Mouse (Mus musculus) midbrain, embryonic 14.5 days (tissue): ENCODE results near the gene Ctcfl. TPM values are rescaled to one million over a fixed set of nuclear protein-coding genes. Genes with fewer than 3 reads are reported as not detected.

ENCODE experiments used
- ATAC-seq: fragments of 200-750 bp; cut with Nextera tagmentation; 2 replicates; pipeline ENCODE4 v1.8.0; 2017; ENCODE audit warnings: moderate number of reproducible peaks, moderate library complexity; ENCODE audit not compliant: low FRiP score, low TSS enrichment
- DNase-seq: peaks from one replicate; pipeline ENCODE4 v3.0.0-alpha.2; 2015
- H3K27ac ChIP-seq: fragments of 300-500 bp; sonication (generic); replicated peaks from 2 replicates; pipeline ENCODE4 v1.5.1; 2014; ENCODE audit warnings: mild to moderate bottlenecking, low read depth, low read length, moderate library complexity
- H3K27me3 ChIP-seq: fragments of 300-500 bp; sonication (generic); 2 replicates; pipeline ENCODE4 v1.6.1; 2014; ENCODE audit warnings: low read length, control low read depth, mixed read lengths; ENCODE audit not compliant: control insufficient read depth, insufficient read depth
- H3K36me3 ChIP-seq: fragments of 300-500 bp; sonication (generic); 2 replicates; pipeline ENCODE4 v1.6.1; 2014; ENCODE audit warnings: low read length, control low read depth; ENCODE audit not compliant: control insufficient read depth, insufficient read depth
- H3K4me1 ChIP-seq: fragments of 300-500 bp; sonication (generic); 2 replicates; pipeline ENCODE4 v1.6.1; 2014; ENCODE audit warnings: mild to moderate bottlenecking, antibody characterized with exemption, low read length, control low read depth; ENCODE audit not compliant: control insufficient read depth, insufficient read depth
- H3K4me2 ChIP-seq: fragments of 300-500 bp; sonication (generic); 2 replicates; pipeline ENCODE4 v1.6.1; 2014; ENCODE audit warnings: mild to moderate bottlenecking, low read length, moderate library complexity
- H3K4me3 ChIP-seq: fragments of 300-500 bp; sonication (generic); replicated peaks from 2 replicates; pipeline ENCODE4 v1.5.1; 2014; ENCODE audit warnings: low read depth, low read length
- H3K9ac ChIP-seq: fragments of 300-500 bp; sonication (generic); replicated peaks from 2 replicates; pipeline ENCODE4 v1.6.1; 2014; ENCODE audit warnings: mild to moderate bottlenecking, low read length, moderate library complexity
- H3K9me3 ChIP-seq: fragments of 300-500 bp; sonication (generic); 2 replicates; pipeline ENCODE4 v1.6.1; 2016; ENCODE audit warnings: low read length, control low read depth, mixed read lengths; ENCODE audit not compliant: control insufficient read depth
- WGBS: fragments of 180-500 bp; shearing (Covaris S2); extraction: QIAGEN DNeasy Blood & Tissue Kit; methylation state at CpG from one replicate; pipeline ENCODE4 v1.1.7; 2014; 5-methylcytosine and 5-hydroxymethylcytosine counted together
- polyA plus RNA-seq: library from polyadenylated mRNA; unstranded; fragments of >200 nt; fragmentation: Nextera tagmentation; extraction: Ambion mirVana; gene quantifications from 2 replicates; pipeline ENCODE4 v1.2.1, GENCODE M21; 2014

The Ctcfl gene
- polyA plus RNA-seq, 1 experiment from 2014 or later, result not detected

GRCm38 (mm10) chr2:173061443-173062351 lies 57.6 kb downstream of the Ctcfl start:
- Histone ChIP-seq H3K36me3 (no peaks in the 10 kb centered on the region), H3K27ac (no peak overlapping the region), H3K9me3 (no peaks in the 10 kb centered on the region), H3K27me3 (no peaks in the 10 kb centered on the region), H3K4me1 (0 out of 2 replicates have a peak, but pooled peaks cover 3% of the 10 kb centered on the region), H3K4me2 (no peak overlapping the region), H3K4me3 (no peak overlapping the region), H3K9ac (no peak overlapping the region)
- WGBS, result 81% methylated on average over 15 of the region's 15 CpGs
- DNase-seq, result no peak
- ATAC-seq, result no peak

DNA sequence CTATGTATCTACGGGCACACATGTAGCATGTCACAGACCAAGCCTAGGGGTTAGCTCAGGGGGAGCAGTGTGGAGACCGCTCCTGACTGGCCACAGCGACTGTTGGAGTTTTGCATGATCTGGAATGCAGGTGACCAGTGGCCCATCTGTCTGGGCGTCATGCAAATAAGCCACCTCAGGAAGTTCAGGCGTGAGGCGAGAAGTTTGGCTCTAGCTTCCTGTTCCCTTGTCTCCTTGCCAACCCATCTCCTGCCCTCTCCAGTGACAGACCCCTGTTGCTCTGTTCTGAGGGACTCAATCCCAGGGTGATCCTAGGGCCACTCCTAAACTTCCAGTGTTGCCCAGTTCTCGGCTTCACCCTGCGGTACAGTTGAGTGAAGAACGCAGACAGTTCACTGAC lies 58.9 kb downstream of the Ctcfl start:
- DNase-seq, result no peak
- Histone ChIP-seq H3K9me3 (no peaks in the 10 kb centered on the region), H3K9ac (no peak overlapping the region), H3K27ac (no peak overlapping the region), H3K36me3 (no peaks in the 10 kb centered on the region), H3K4me1 (0 out of 2 replicates have a peak, but pooled peaks cover 3% of the 10 kb centered on the region), H3K27me3 (no peaks in the 10 kb centered on the region), H3K4me3 (no peak overlapping the region), H3K4me2 (no peak overlapping the region)
- WGBS, result 90% methylated on average over 9 of the region's 9 CpGs
- ATAC-seq, result no peak

- 30% methylated on average over 11 of the region's 11 CpGs for WGBS
- Histone ChIP-seq H3K9me3 (no peaks in the 10 kb centered on the region), H3K4me1 (0 out of 2 replicates have a peak, but pooled peaks cover 3% of the 10 kb centered on the region), H3K9ac (no peak overlapping the region), H3K27me3 (no peaks in the 10 kb centered on the region), H3K4me2 (no peak overlapping the region), H3K4me3 (no peak overlapping the region), H3K27ac (no peak overlapping the region), H3K36me3 (no peaks in the 10 kb centered on the region)
- DNase-seq (peak; percentile 54), ATAC-seq (no peak)
Measured at GRCm38 (mm10) chr2:173058263-173058662, 61.1 kb downstream of the Ctcfl start.

- H3K27me3 ChIP-seq, result no peaks in the 10 kb centered on the region
- 73% methylated on average over 10 of the region's 10 CpGs for WGBS
- no peak for ATAC-seq
Measured at GRCm38 (mm10) chr2:173057623-173058022, 61.7 kb downstream of the Ctcfl start.

DNA sequence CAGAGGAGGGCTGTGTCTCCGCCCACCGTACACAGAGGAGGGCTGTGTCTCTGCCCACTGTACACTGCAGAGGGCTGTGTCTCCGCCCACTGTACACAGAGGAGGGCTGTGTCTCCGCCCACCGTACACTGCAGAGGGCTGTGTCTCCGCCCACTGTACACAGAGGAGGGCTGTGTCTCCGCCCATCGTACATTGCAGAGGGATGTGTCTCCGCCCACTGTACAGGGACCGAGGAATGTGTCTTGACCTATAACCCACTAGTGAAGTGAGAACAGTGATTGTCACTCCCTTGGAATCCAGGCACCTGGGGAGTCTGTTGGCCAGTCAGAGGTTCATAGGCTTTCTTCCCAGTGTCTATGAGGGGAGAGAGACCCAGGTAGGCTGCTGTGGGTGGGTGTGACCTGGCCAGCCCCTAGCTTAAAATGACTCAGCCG lies 62.4 kb downstream of the Ctcfl start:
- no peak overlapping the region for H3K4me2 ChIP-seq
- H3K9ac ChIP-seq, result no peak overlapping the region
- H3K4me3 ChIP-seq, result no peak overlapping the region
- H3K36me3 ChIP-seq, result no peaks in the 10 kb centered on the region
- no peak overlapping the region for H3K27ac ChIP-seq
- 0 out of 2 replicates have a peak, but pooled peaks cover 3% of the 10 kb centered on the region for H3K4me1 ChIP-seq
- ATAC-seq (no peak), DNase-seq (no peak)
- no peaks in the 10 kb centered on the region for H3K9me3 ChIP-seq
- H3K27me3 ChIP-seq, result no peaks in the 10 kb centered on the region
- WGBS, result 87% methylated on average over 11 of the region's 11 CpGs

More at GRCm38 (mm10) chr2:173057623-173058022, 61.7 kb downstream of the Ctcfl start:
- H3K4me3 ChIP-seq, result no peak overlapping the region
- no peak overlapping the region for H3K4me2 ChIP-seq
- no peak overlapping the region for H3K27ac ChIP-seq
- H3K4me1 ChIP-seq, result 0 out of 2 replicates have a peak, but pooled peaks cover 3% of the 10 kb centered on the region
- H3K9me3 ChIP-seq, result no peaks in the 10 kb centered on the region
- no peak overlapping the region for H3K9ac ChIP-seq
- no peaks in the 10 kb centered on the region for H3K36me3 ChIP-seq
- no peak for DNase-seq

DNA sequence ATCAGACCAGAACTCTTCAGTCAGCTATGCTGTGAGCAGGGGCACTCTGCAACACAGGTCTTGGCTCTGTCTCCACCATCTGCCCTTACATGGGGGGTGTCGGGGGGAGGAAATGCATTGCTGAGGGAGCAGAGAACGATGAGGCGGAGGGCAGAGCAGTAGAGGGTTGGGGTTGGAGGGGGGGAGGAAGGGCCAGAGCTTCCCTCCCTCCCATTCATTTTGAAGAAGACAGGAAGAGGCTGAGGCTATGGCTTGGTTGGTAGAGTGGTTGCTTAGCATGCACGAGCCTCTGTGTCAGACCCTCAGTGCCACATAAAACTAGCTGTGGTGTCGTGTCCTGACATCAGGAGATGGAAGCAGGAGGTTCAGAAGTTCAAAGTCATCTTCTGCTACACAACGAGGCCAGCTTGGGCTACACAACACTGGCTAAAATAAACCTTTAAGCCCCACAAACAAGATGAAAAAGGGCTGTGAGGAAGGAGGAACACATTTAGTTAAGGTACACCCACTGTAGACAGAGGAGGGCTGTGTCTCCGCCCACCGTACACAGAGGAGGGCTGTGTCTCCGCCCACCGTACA lies 62.9 kb downstream of the Ctcfl start:
- Histone ChIP-seq H3K27ac (no peak overlapping the region), H3K4me1 (0 out of 2 replicates have a peak, but pooled peaks cover 3% of the 10 kb centered on the region), H3K9ac (no peak overlapping the region), H3K9me3 (no peaks in the 10 kb centered on the region), H3K27me3 (no peaks in the 10 kb centered on the region), H3K4me2 (no peak overlapping the region), H3K4me3 (no peak overlapping the region), H3K36me3 (no peaks in the 10 kb centered on the region)
- ATAC-seq, result no peak
- DNase-seq, result no peak
- WGBS, result 89% methylated on average over 10 of the region's 10 CpGs

- Histone ChIP-seq H3K27ac (no peak overlapping the region), H3K4me2 (no peak overlapping the region), H3K36me3 (no peaks in the 10 kb centered on the region), H3K9ac (no peak overlapping the region), H3K4me1 (0 out of 2 replicates have a peak, but pooled peaks cover 7% of the 10 kb centered on the region), H3K27me3 (no peaks in the 10 kb centered on the region), H3K4me3 (no peak overlapping the region), H3K9me3 (no peaks in the 10 kb centered on the region)
- WGBS, result 80% methylated on average over 6 of the region's 6 CpGs
- DNase-seq (no peak), ATAC-seq (no peak)
Measured at GRCm38 (mm10) chr2:173053846-173054245, 65.5 kb downstream of the Ctcfl start.

GRCm38 (mm10) chr2:173052881-173053280 lies 66.4 kb downstream of the Ctcfl start:
- WGBS, result 92% methylated on average over 8 of the region's 8 CpGs
- ATAC-seq, result no peak

More at GRCm38 (mm10) chr2:173052881-173053280, 66.4 kb downstream of the Ctcfl start:
- no peak for DNase-seq
- no peak overlapping the region for H3K4me3 ChIP-seq
- H3K27ac ChIP-seq, result no peak overlapping the region
- H3K9me3 ChIP-seq, result no peaks in the 10 kb centered on the region
- no peaks in the 10 kb centered on the region for H3K27me3 ChIP-seq
- no peak overlapping the region for H3K9ac ChIP-seq
- H3K4me1 ChIP-seq, result 0 out of 2 replicates have a peak, but pooled peaks cover 4% of the 10 kb centered on the region
- H3K36me3 ChIP-seq, result no peaks in the 10 kb centered on the region
- H3K4me2 ChIP-seq, result no peak overlapping the region
